Mouse (Mus musculus): Measurements from ENCODE around the gene Slc27a1.

The Slc27a1 gene

DNA sequence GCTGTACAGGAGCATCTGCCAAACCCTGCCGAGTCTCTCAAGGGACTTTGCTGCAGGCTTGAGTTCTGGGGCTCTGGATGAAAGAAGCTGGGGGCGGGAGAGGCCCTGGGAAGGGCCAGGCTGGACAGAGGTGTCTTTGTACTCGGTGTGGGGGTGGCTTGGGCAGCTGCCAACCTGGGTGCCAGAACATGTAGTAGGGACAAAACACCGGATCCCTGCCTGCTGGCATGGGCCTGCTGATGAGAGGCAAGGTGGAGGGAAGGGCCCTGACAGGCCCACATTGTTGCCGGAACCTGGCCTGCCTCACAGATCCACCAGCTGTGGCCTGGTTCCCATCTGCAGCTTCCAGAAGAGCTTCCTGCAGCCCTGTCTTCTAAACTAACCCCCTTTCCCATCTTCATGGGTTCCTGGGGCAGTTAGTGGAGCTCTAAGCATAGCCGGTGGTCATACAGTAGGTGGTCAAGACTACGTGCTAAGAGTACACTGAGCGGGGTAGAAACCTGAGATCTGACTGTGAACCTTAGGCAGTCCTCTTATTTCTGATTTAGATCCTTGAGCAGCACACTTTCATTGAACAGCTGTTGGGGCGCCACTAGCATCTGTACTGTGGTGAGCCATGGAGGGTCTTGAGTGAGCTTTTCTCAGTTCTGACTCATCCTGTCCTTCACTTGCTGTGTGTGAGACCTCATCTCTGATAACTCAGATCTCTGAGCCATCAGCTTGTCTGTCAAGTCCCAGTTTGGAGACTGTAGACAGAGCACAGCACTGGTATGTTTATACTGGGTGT, 4.4 kb downstream of the Slc27a1 start:
- in situ Hi-C loops (cut with MboI; ENCODE audit: low pct_unique_long_range_greater_than_20kb in 1 of 2, low sequenced_read_pairs in 2 of 2, unreplicated experiment in 1 of 2), result no loop called here

GRCm38 (mm10) chr8:71574426-71574825, 5.7 kb downstream of the Slc27a1 start:
- in situ Hi-C loops (cut with MboI; ENCODE audit: low pct_unique_long_range_greater_than_20kb in 1 of 2, low sequenced_read_pairs in 2 of 2, unreplicated experiment in 1 of 2), result no loop called here

GRCm38 (mm10) chr8:71575020-71575419, 6.3 kb downstream of the Slc27a1 start:
- in situ Hi-C loops (cut with MboI; ENCODE audit: low pct_unique_long_range_greater_than_20kb in 1 of 2, low sequenced_read_pairs in 2 of 2, unreplicated experiment in 1 of 2), result no loop called here

GRCm38 (mm10) chr8:71577856-71578387, 9.2 kb downstream of the Slc27a1 start:
- in situ Hi-C loops (cut with MboI; ENCODE audit: low pct_unique_long_range_greater_than_20kb in 1 of 2, low sequenced_read_pairs in 2 of 2, unreplicated experiment in 1 of 2), result no loop called here

- in situ Hi-C loops (cut with MboI; ENCODE audit: low pct_unique_long_range_greater_than_20kb in 1 of 2, low sequenced_read_pairs in 2 of 2, unreplicated experiment in 1 of 2), result no loop called here
Measured at GRCm38 (mm10) chr8:71579009-71579408, 10.3 kb downstream of the Slc27a1 start.

GRCm38 (mm10) chr8:71579476-71579875, 10.8 kb downstream of the Slc27a1 start:
- in situ Hi-C loops (cut with MboI; ENCODE audit: low pct_unique_long_range_greater_than_20kb in 1 of 2, low sequenced_read_pairs in 2 of 2, unreplicated experiment in 1 of 2), result no loop called here

- in situ Hi-C loops (cut with MboI; ENCODE audit: low pct_unique_long_range_greater_than_20kb in 1 of 2, low sequenced_read_pairs in 2 of 2, unreplicated experiment in 1 of 2), result no loop called here
Measured at GRCm38 (mm10) chr8:71580201-71580600, 11.5 kb downstream of the Slc27a1 start.

- in situ Hi-C loops (cut with MboI; ENCODE audit: low pct_unique_long_range_greater_than_20kb in 1 of 2, low sequenced_read_pairs in 2 of 2, unreplicated experiment in 1 of 2), result no loop called here
Measured at GRCm38 (mm10) chr8:71586891-71587290, 18.2 kb downstream of the Slc27a1 start.

- in situ Hi-C loops (cut with MboI; ENCODE audit: low pct_unique_long_range_greater_than_20kb in 1 of 2, low sequenced_read_pairs in 2 of 2, unreplicated experiment in 1 of 2), result no loop called here
Measured at GRCm38 (mm10) chr8:71588762-71589161, 20.1 kb downstream of the Slc27a1 start.

DNA sequence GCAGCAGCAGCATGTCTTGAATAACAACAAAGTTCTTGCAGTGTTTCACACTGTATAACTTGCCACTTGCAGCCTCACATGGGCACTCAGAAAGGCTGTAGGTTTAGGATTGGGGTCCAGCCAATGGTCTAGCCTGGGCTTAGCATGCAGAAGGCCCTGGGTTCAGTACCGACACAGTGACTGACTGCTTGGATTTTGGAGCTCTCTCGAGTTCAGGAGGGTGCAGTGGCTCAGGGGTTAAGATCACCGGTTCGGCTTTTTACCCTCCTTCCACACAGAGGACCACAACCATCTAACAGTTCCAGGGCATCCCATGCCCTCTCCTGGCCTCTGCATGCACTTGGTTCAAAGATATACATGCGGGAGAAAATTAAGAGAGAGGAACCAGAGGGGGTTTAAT, 22.3 kb downstream of the Slc27a1 start:
- in situ Hi-C loops (cut with MboI; ENCODE audit: low pct_unique_long_range_greater_than_20kb in 1 of 2, low sequenced_read_pairs in 2 of 2, unreplicated experiment in 1 of 2), result no loop called here

GRCm38 (mm10) chr8:71591471-71592373, 23.0 kb downstream of the Slc27a1 start, which contains the start of gene Pgls:
Gene Pgls, plus strand, starts transcription at chr8:71592176.
- in situ Hi-C loops (cut with MboI; ENCODE audit: low pct_unique_long_range_greater_than_20kb in 1 of 2, low sequenced_read_pairs in 2 of 2, unreplicated experiment in 1 of 2), result no loop called here

DNA sequence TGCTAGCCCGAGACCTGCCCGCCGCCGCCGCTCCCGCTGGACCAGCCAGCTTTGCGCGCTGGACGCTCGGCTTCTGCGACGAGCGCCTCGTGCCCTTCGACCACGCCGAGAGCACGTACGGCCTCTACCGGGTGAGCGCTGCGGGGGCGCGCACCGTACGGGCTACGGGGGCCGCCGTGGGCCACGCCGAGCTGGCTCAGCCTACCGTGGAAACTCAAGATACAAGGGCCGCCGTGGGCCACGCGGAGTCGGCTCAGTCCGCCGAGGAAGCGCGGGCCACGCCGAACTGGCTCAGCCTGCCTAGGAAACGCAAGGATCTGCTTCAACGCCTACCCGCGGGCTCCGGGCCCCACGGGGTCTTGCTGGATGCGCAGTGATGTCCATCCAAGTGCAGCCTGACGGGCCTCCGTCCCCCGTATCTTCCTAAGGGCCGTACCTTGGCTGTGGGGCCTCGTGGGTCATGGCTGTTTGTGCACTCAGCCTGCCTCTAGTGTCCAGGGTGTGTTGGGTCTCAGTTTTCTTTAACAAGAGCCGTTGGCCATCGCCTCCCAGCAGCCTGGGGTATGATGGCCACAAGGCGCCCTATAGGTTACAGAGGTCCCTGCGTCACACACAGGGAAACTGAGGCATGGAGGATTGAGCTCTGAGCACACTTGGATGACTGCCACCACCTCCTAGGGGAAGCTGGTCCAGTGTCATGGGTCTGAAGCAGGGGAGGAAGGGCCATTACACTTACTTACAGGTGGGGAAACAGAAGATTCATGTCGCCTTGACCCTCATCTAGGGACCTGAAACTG, 23.9 kb downstream of the Slc27a1 start:
- in situ Hi-C loops (cut with MboI; ENCODE audit: low pct_unique_long_range_greater_than_20kb in 1 of 2, low sequenced_read_pairs in 2 of 2, unreplicated experiment in 1 of 2), result no loop called here

GRCm38 (mm10) chr8:71593556-71594323, 25.1 kb downstream of the Slc27a1 start:
- in situ Hi-C loops (cut with MboI; ENCODE audit: low pct_unique_long_range_greater_than_20kb in 1 of 2, low sequenced_read_pairs in 2 of 2, unreplicated experiment in 1 of 2), result no loop called here

- in situ Hi-C loops (cut with MboI; ENCODE audit: low pct_unique_long_range_greater_than_20kb in 1 of 2, low sequenced_read_pairs in 2 of 2, unreplicated experiment in 1 of 2), result no loop called here
Measured at GRCm38 (mm10) chr8:71594324-71594722, 25.6 kb downstream of the Slc27a1 start.

DNA sequence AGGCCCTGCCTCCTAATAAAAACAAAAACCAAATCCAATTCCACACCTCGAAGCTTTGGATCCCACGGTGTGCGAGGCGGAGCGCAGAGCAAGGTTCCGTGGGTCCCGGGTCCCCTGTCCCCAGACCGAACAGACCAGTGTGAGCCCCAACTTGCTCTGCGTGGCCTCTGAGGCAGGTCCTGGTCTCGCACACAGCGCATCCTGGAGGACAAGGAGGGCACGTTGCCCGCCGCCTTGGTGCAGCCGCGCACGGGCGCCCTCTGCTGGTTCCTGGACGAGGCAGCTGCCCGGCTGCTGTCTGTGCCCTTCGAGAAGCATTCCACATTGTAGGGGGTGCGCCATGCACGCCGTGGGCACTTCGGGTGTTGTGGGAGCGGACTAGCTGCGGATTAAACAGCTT, 27.2 kb downstream of the Slc27a1 start:
- in situ Hi-C loops (cut with MboI; ENCODE audit: low pct_unique_long_range_greater_than_20kb in 1 of 2, low sequenced_read_pairs in 2 of 2, unreplicated experiment in 1 of 2), result no loop called here

- in situ Hi-C loops (cut with MboI; ENCODE audit: low pct_unique_long_range_greater_than_20kb in 1 of 2, low sequenced_read_pairs in 2 of 2, unreplicated experiment in 1 of 2), result no loop called here
Measured at GRCm38 (mm10) chr8:71596384-71596783, 27.7 kb downstream of the Slc27a1 start.

- in situ Hi-C loops (cut with MboI; ENCODE audit: low pct_unique_long_range_greater_than_20kb in 1 of 2, low sequenced_read_pairs in 2 of 2, unreplicated experiment in 1 of 2), result no loop called here
Measured at GRCm38 (mm10) chr8:71596798-71597197, 28.1 kb downstream of the Slc27a1 start.

- in situ Hi-C loops (cut with MboI; ENCODE audit: low pct_unique_long_range_greater_than_20kb in 1 of 2, low sequenced_read_pairs in 2 of 2, unreplicated experiment in 1 of 2), result no loop called here
Measured at GRCm38 (mm10) chr8:71597451-71597850, 28.8 kb downstream of the Slc27a1 start, which contains the start of gene Fam129c. Gene Fam129c, plus strand, starts transcription at chr8:71597648.

Measured in mouse embryonic stem cell (cell line).